Mouse (Mus musculus) heart, adult 2 months (tissue): ENCODE measurements at regions not wholly inside any gene's neighbourhood (a gene's known extent, or its start where the extent isn't known, plus 50 kb on each side); places are given as distances from the start of the nearest gene placed in this dataset.

ENCODE experiments used
- DNase-seq, 2 experiments: peaks; one replicate each; pipeline ENCODE4 v3.0.0; 2021
- H3K27ac ChIP-seq: fragments of 200-600 bp; 2 replicates; pipeline ENCODE4 v1.8.1; 2022
- H3K27me3 ChIP-seq: fragments of 200-500 bp; 2 replicates; pipeline ENCODE4 v1.6.1; 2012; ENCODE audit warnings: mild to moderate bottlenecking, low read length, inconsistent platforms, mixed read lengths; ENCODE audit not compliant: control insufficient read depth, insufficient read depth
- H3K36me3 ChIP-seq: fragments of 200-500 bp; 2 replicates; pipeline ENCODE4 v1.6.1; 2012; ENCODE audit warnings: low read length, inconsistent platforms; ENCODE audit not compliant: control insufficient read depth, insufficient read depth
- H3K4me1 ChIP-seq: fragments of 200-500 bp; 2 replicates; pipeline ENCODE4 v1.6.1; 2011; ENCODE audit warnings: low read length; ENCODE audit not compliant: control insufficient read depth, insufficient read depth
- H3K4me3 ChIP-seq: fragments of 200-600 bp; 2 replicates; pipeline ENCODE4 v1.8.1; 2022
- H3K79me2 ChIP-seq: fragments of 200-500 bp; replicated peaks from 2 replicates; pipeline ENCODE4 v1.6.1; 2012; ENCODE audit warnings: mild to moderate bottlenecking, inconsistent platforms, low read length, moderate library complexity, mixed read lengths; ENCODE audit not compliant: control insufficient read depth, insufficient read depth
- H3K9ac ChIP-seq: fragments of 200-500 bp; 2 replicates; pipeline ENCODE4 v1.6.1; 2012; ENCODE audit warnings: low read depth, mild to moderate bottlenecking, control low read depth, inconsistent platforms, low read length, mixed read lengths
- CTCF ChIP-seq: fragments of 200-600 bp; IDR thresholded peaks from 2 replicates; pipeline ENCODE4 v1.8.1; 2022; ENCODE audit warnings: antibody characterized with exemption, mild to moderate bottlenecking, moderate library complexity
- EP300 ChIP-seq: fragments of 200-500 bp; IDR thresholded peaks from 2 replicates; pipeline ENCODE4 v1.6.1; 2011; ENCODE audit warnings: low read depth, low read length, control low read depth; ENCODE audit not compliant: insufficient read depth
- POLR2A ChIP-seq: fragments of 200-500 bp; IDR thresholded peaks from 2 replicates; pipeline ENCODE4 v1.6.1; 2011; ENCODE audit warnings: mild to moderate bottlenecking, low read depth, low read length, control low read depth; ENCODE audit not compliant: insufficient read depth
- WGBS: fragments of 180-500 bp; shearing (Covaris S2); methylation state at CpG from one replicate; pipeline ENCODE4 v1.1.7; 2018; 5-methylcytosine and 5-hydroxymethylcytosine counted together
- intact Hi-C: fragments of 180-260 bp; cut with DNase I; formaldehyde crosslinking; loops from one replicate; pipeline ENCODE4 v1.15.1; 2025

DNA sequence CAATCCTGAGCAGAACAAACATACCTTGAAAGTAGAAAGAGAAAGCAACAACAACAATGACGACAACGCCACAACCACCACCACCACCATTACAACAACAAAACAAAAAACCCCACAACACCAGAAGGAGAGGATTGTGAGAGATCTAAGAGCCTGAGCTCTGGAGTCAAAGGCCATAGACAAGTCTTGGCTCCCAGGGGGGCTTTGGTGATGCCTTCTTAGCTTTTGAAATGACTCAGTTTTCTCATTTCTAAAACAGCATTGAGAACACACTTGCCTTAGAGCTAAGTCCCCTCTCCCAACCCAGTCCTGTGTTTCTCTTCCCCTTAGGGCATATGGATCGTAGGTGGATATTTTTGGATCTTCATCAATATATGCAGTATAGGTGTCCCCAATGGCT is 112.2 kb downstream of the Kif20b start:
- intact Hi-C loops: no loop called here
- Histone ChIP-seq H3K27ac (no peak overlapping the region), H3K79me2 (no peaks in the 10 kb centered on the region), H3K36me3 (no peaks in the 10 kb centered on the region), H3K9ac (no peak overlapping the region), H3K4me1 (no peaks in the 10 kb centered on the region), H3K27me3 (no peaks in the 10 kb centered on the region), H3K4me3 (no peak overlapping the region)
- 90% methylated on average over 3 of the region's 3 CpGs for WGBS
- DNase-seq: no peak
- TF ChIP-seq EP300: no peak
- no peak for TF ChIP-seq CTCF
- no peak for TF ChIP-seq POLR2A

DNA sequence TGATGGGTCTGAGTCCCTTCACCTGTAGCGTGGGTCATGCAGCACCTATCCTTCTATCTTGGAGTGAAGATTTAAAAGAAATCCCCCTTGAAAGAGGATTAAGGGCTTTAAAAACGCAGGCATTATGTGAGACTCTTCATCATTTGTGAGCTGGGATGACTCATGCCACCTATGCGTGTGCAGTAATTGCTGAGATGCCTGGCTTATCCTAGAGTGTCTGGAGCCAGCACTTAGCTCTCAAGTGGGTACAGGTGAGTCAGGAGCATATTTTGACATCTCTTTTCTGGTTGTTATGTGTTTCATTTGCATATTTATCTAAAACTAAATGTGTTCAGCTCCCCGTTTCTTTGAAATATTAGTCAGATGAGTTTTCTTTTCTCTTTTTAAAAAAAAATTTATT is 123.4 kb downstream of the Kif20b start:
- intact Hi-C loops: no loop called here
- no peaks in the 10 kb centered on the region for H3K4me1 ChIP-seq
- TF ChIP-seq CTCF: no peak
- TF ChIP-seq EP300: no peak
- TF ChIP-seq POLR2A: no peak
- H3K36me3 ChIP-seq: no peaks in the 10 kb centered on the region
- no peak overlapping the region for H3K4me3 ChIP-seq
- no peaks in the 10 kb centered on the region for H3K27me3 ChIP-seq
- WGBS: 59% methylated on average over 4 of the region's 4 CpGs
- H3K9ac ChIP-seq: no peak overlapping the region
- DNase-seq: no peak
- H3K79me2 ChIP-seq: no peaks in the 10 kb centered on the region
- no peak overlapping the region for H3K27ac ChIP-seq

DNA sequence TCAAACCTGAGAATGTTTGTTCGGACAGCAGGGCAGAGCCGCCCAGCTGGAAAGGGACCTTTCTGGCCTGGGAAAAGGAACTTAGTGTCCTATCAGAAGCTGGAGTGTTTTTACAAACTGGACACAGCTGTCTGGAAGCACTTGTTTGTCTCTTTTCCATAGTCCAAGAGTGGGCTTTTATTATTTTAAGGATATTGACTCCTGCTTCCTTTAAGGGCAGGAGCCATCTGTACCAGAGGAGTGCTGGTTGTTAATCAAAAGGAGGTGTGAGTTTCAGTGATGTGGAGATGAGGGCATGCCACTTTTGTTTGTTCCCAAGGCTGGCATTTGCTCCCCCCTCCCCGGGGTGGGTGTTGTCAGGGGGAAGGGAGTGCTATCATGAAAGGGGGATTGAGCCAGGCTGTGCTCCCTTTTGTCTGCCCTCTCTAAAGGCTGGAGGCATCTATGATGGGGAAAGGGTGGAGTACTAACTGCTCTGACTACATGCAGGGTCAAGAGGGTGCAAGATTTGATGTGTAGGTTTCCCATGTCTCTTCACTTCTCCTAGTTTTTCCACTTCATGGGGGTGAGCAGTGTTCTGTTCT is 144.3 kb downstream of the Kif20b start:
- Histone ChIP-seq H3K27ac (no peak overlapping the region), H3K4me3 (no peak overlapping the region), H3K79me2 (no peaks in the 10 kb centered on the region), H3K4me1 (no peaks in the 10 kb centered on the region), H3K9ac (no peak overlapping the region), H3K36me3 (no peaks in the 10 kb centered on the region), H3K27me3 (no peaks in the 10 kb centered on the region)
- TF ChIP-seq CTCF (no peak), POLR2A (no peak), EP300 (no peak)
- 39% methylated on average over 3 of the region's 3 CpGs for WGBS
- intact Hi-C loops: no loop called here
- DNase-seq: no peak

DNA sequence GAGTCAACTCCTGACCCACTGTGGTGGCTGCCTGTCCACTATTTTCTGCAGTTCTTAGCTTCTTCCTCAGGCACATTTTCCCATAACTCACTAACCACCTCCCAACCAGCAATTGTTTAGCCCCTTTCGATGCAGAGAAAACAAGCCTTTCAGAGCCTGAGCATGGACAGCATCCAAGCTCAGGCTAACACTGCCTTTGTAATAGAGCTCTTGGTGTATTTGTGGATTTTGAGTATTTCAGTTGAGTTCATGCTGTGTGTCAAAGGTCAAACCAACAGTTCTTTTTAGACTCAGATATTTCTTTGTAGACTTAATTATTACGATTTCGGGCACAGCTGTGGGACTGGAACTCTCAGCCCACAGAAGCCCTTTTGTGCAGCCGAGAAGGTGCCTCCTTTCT is 159.0 kb downstream of the Kif20b start:
- no peaks in the 10 kb centered on the region for H3K79me2 ChIP-seq
- no peak overlapping the region for H3K9ac ChIP-seq
- 81% methylated on average over 4 of the region's 4 CpGs for WGBS
- H3K36me3 ChIP-seq: no peaks in the 10 kb centered on the region
- H3K27me3 ChIP-seq: no peaks in the 10 kb centered on the region
- no peak for DNase-seq
- intact Hi-C loops: no loop called here
- no peak overlapping the region for H3K27ac ChIP-seq
- H3K4me3 ChIP-seq: no peak overlapping the region
- TF ChIP-seq CTCF (no peak), POLR2A (no peak), EP300 (no peak)
- no peaks in the 10 kb centered on the region for H3K4me1 ChIP-seq

DNA sequence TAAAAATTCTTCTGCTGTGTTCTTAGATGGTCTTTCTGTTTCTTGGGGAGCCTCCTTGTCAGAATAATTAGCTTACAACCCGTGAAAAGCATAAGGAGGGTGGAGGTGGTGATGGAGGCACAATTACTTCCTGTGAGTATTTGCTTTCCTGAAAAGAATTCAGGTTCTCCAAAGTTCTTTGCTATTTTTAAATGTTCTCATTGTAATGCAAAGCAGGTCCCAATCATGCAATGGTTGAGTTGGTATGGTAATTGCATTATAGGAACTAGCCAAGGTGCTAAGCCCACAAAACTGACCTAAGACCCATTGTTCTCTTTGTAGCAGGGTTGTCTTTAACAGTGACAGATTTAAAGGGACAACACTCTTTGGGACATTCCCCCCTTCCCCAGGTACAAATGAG is 179.1 kb downstream of the Kif20b start:
- Histone ChIP-seq H3K4me1 (no peaks in the 10 kb centered on the region), H3K36me3 (no peaks in the 10 kb centered on the region), H3K79me2 (no peaks in the 10 kb centered on the region), H3K9ac (no peak overlapping the region), H3K27ac (no peak overlapping the region), H3K4me3 (no peak overlapping the region), H3K27me3 (no peaks in the 10 kb centered on the region)
- TF ChIP-seq CTCF (no peak), POLR2A (no peak), EP300 (no peak)
- WGBS: 27% methylated on average over 1 of the region's 1 CpGs
- no peak for DNase-seq
- intact Hi-C loops: no loop called here

DNA sequence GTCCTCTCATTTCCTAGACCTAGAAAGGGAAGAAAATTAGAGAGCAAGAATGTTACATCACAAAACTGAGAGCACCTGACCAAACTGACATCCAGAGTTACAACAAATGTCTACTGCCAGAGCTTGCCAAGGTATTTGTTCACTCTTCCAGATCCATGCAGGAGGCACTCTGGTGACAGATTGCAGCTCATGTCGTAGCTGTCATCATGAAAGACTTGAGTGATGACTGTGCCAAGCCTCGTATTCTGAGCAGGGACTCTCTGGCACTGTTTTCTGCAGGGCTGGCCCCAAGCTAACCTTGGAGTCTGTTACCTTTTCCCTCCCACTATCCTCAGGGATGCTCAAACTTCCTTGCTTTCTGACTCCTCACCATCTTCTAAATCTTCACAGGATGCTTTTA is 192.2 kb downstream of the Kif20b start:
- no peak overlapping the region for H3K4me3 ChIP-seq
- H3K79me2 ChIP-seq: no peaks in the 10 kb centered on the region
- DNase-seq: no peak
- H3K4me1 ChIP-seq: no peaks in the 10 kb centered on the region
- H3K27me3 ChIP-seq: no peaks in the 10 kb centered on the region
- H3K27ac ChIP-seq: no peak overlapping the region
- intact Hi-C loops: no loop called here
- no peaks in the 10 kb centered on the region for H3K36me3 ChIP-seq
- TF ChIP-seq POLR2A (no peak), EP300 (no peak), CTCF (no peak)
- H3K9ac ChIP-seq: no peak overlapping the region
- WGBS: 23% methylated on average over 2 of the region's 2 CpGs
